Mouse (Mus musculus): ENCODE results near the gene Gm9958. TPM values are rescaled to one million over a fixed set of nuclear protein-coding genes. Genes with fewer than 3 reads are reported as not detected.

Gm9958 gene
- polyA plus RNA-seq, 1 experiment from 2014 or later = 3.4 TPM

Other genes with a start within 250 kb of the Gm9958 start
- 34.8 and 37.3 TPM in 2 replicates for gene Cox18, start 143.2 kb upstream of the Gm9958 start, polyA plus RNA-seq (2014; fragmentation: Nextera tagmentation; extraction: Ambion mirVana)
- gene Ankrd17, start 627 bp upstream of the Gm9958 start, polyA plus RNA-seq (2014; fragmentation: Nextera tagmentation; extraction: Ambion mirVana) = 24.2 and 26.8 TPM in 2 replicates
- 3.2 and 18.6 TPM in 2 replicates for gene Alb, start 93.7 kb downstream of the Gm9958 start, polyA plus RNA-seq (2014; fragmentation: Nextera tagmentation; extraction: Ambion mirVana)
- gene Afp, start 123.5 kb downstream of the Gm9958 start, polyA plus RNA-seq (2014; fragmentation: Nextera tagmentation; extraction: Ambion mirVana) = 22.5 and 142 TPM in 2 replicates
- gene Afm, start 151.7 kb downstream of the Gm9958 start, polyA plus RNA-seq (2014; fragmentation: Nextera tagmentation; extraction: Ambion mirVana) = not detected in 2 replicates
- not detected in 2 replicates for gene 5830473C10Rik, start 193.9 kb downstream of the Gm9958 start, polyA plus RNA-seq (2014; fragmentation: Nextera tagmentation; extraction: Ambion mirVana)

Measured in heart, embryonic 11.5 days (tissue).